Comparison of ENCODE assay signal across 25 mouse cellular contexts in the genomic region with DNA sequence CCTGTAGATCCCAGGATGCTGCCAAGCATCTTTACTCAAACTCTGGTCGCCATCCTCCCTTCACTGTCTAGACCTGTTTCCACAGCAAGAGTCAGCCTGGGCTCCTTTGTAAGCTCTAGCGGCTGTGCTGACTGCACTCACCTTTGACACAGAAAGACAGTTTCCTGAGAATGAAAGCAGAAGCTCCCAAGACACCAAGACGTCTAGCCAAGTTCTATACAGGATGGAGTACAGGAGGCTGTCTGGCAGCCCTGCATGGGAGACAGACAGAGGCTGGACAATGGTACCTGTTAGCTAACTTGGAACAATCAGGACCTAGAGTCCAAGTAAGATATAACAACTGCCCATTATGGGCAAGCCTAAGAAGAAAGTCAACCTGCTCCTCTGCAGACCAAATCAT. TPM values are rescaled to one million over a fixed set of nuclear protein-coding genes. Genes with fewer than 3 reads are reported as not detected.
A peak's percentile ranks its signal among the peaks of the same experiment; 100 is the strongest.
DNase-seq lines count a peak whose midpoint lies in the region; ATAC-seq and TF ChIP-seq lines count a peak whose summit lies in the region.
"Had no signal": no experiment of that assay in that cellular context is flagged by ENCODE, and none has a peak within 500 bp of the region (broad histone marks: within the 10 kb centered on the region; RNA-seq: fewer than 3 reads in every experiment).

No protein-coding gene starts in this region.

- peaks cover 75% of the 10 kb centered on the region for H3K27me3 ChIP-seq in hindbrain, embryonic 11.5 days (ENCODE audit: control insufficient read depth, insufficient read depth, low read length)
- peaks cover 61% of the 10 kb centered on the region for H3K27me3 ChIP-seq in hindbrain, postnatal 0 days (ENCODE audit: insufficient read depth, low read length)
- peaks cover 72% of the 10 kb centered on the region for H3K27me3 ChIP-seq in midbrain, embryonic 11.5 days (ENCODE audit: control insufficient read depth, insufficient read depth, low read length)
- peaks cover 98% of the 10 kb centered on the region for H3K27me3 ChIP-seq in midbrain, embryonic 10.5 days (ENCODE audit: low read depth, poor library complexity, severe bottlenecking)
- H3K27me3 ChIP-seq in embryonic facial prominence, embryonic 12.5 days: peaks cover 63% of the 10 kb centered on the region

- H3K4me1 ChIP-seq in hindbrain, embryonic 11.5 days (replicated peaks; ENCODE audit: control insufficient read depth, insufficient read depth, low read length): no peaks in the 10 kb centered on the region
- H3K4me1 ChIP-seq in hindbrain, postnatal 0 days (ENCODE audit: insufficient read depth, low read length): no peaks in the 10 kb centered on the region
- peaks cover 19% of the 10 kb centered on the region for H3K4me1 ChIP-seq in midbrain, embryonic 11.5 days (ENCODE audit: control insufficient read depth, insufficient read depth, low read length)
- H3K4me1 ChIP-seq in midbrain, embryonic 10.5 days: peaks cover 39% of the 10 kb centered on the region
- peaks cover 13% of the 10 kb centered on the region; the same call in 1 of the 2 replicates for H3K4me1 ChIP-seq in embryonic facial prominence, embryonic 12.5 days

- no peak overlapping the region for H3K27ac ChIP-seq in hindbrain, embryonic 11.5 days (ENCODE audit: low read depth, low read length)
- H3K27ac ChIP-seq in hindbrain, postnatal 0 days: no peak overlapping the region
- no peak overlapping the region for H3K27ac ChIP-seq in midbrain, embryonic 11.5 days (ENCODE audit: low read depth, low read length)
- no peak overlapping the region for H3K27ac ChIP-seq in midbrain, embryonic 10.5 days (replicated peaks)
- H3K27ac ChIP-seq in embryonic facial prominence, embryonic 12.5 days: no peak overlapping the region
- H3K27ac ChIP-seq: forebrain, embryonic 13.5 days; forebrain, embryonic 15.5 days had no signal

- H3K4me3 ChIP-seq in hindbrain, embryonic 11.5 days (ENCODE audit: low read depth, low read length): no peak overlapping the region
- H3K4me3 ChIP-seq in hindbrain, postnatal 0 days (ENCODE audit: low read length): no peak overlapping the region
- H3K4me3 ChIP-seq in midbrain, embryonic 11.5 days (ENCODE audit: low read depth, low read length): no peak overlapping the region
- H3K4me3 ChIP-seq in midbrain, embryonic 10.5 days: no peak overlapping the region
- no peak overlapping the region for H3K4me3 ChIP-seq in embryonic facial prominence, embryonic 12.5 days
- H3K4me3 ChIP-seq: forebrain, embryonic 13.5 days; forebrain, embryonic 15.5 days had no signal

- H3K9ac ChIP-seq in hindbrain, embryonic 11.5 days (ENCODE audit: low read depth, low read length): no peak overlapping the region
- H3K9ac ChIP-seq in hindbrain, postnatal 0 days (replicated peaks; ENCODE audit: low read length): no peak overlapping the region
- H3K9ac ChIP-seq in midbrain, embryonic 11.5 days (ENCODE audit: low read length): no peak overlapping the region
- no peak overlapping the region for H3K9ac ChIP-seq in embryonic facial prominence, embryonic 12.5 days
- H3K9ac ChIP-seq: forebrain, embryonic 13.5 days; forebrain, embryonic 15.5 days; forebrain, postnatal 0 days had no signal

- no peak overlapping the region for H3K4me2 ChIP-seq in hindbrain, embryonic 11.5 days (replicated peaks; ENCODE audit: low read depth, low read length)
- no peak overlapping the region for H3K4me2 ChIP-seq in hindbrain, postnatal 0 days (ENCODE audit: low read depth, low read length)
- H3K4me2 ChIP-seq in midbrain, embryonic 11.5 days: no peak overlapping the region
- 0 out of 2 replicates have a peak overlapping the region, but pooled peaks have one; percentile 74 for H3K4me2 ChIP-seq in embryonic facial prominence, embryonic 12.5 days (replicated peaks)
- H3K4me2 ChIP-seq: forebrain, embryonic 13.5 days; forebrain, embryonic 15.5 days had no signal

- H3K36me3 ChIP-seq in hindbrain, embryonic 11.5 days (ENCODE audit: control insufficient read depth, insufficient read depth, low read length): no peaks in the 10 kb centered on the region
- no peaks in the 10 kb centered on the region for H3K36me3 ChIP-seq in hindbrain, postnatal 0 days (ENCODE audit: insufficient read depth, low read length)
- no peaks in the 10 kb centered on the region for H3K36me3 ChIP-seq in midbrain, embryonic 11.5 days (ENCODE audit: control insufficient read depth, insufficient read depth, low read length)
- no peaks in the 10 kb centered on the region for H3K36me3 ChIP-seq in midbrain, embryonic 10.5 days
- H3K36me3 ChIP-seq in embryonic facial prominence, embryonic 12.5 days: 0 out of 2 replicates have a peak, but pooled peaks cover 3% of the 10 kb centered on the region
- H3K36me3 ChIP-seq: forebrain, embryonic 15.5 days had no signal

- ATAC-seq in hindbrain, embryonic 11.5 days (ENCODE audit: low FRiP score): no peak
- ATAC-seq in hindbrain, postnatal 0 days: no peak
- no peak for ATAC-seq in midbrain, embryonic 11.5 days (ENCODE audit: low FRiP score)
- ATAC-seq in embryonic facial prominence, embryonic 12.5 days (ENCODE audit: insufficient number of reproducible peaks, insufficient read depth, low FRiP score, low TSS enrichment): no peak
- ATAC-seq: forebrain, postnatal 0 days had no signal

- peak; percentile 31 for DNase-seq in hindbrain, embryonic 11.5 days (ENCODE audit: low spot score)
- no peak for DNase-seq in hindbrain, postnatal 0 days (ENCODE audit: low spot score)
- DNase-seq in midbrain, embryonic 11.5 days (ENCODE audit: low spot score, missing footprints): peak; percentile 88
- no peak for DNase-seq in midbrain, embryonic 10.5 days (ENCODE audit: low spot score)
- peak; percentile 1 for DNase-seq in retina, embryonic 14.5 days (ENCODE audit: low spot score)
- no peak for DNase-seq in retina, postnatal 1 day
- no peak for DNase-seq in layer of hippocampus, adult 8-10 months (ENCODE audit: low spot score in 2 of 2)
- DNase-seq: adrenal gland, adult 2 months; adrenal gland, postnatal 10 days; adrenal gland, postnatal 25 days; cerebellum, adult 11-12 months; cerebellum, adult 2 months; cerebellum, adult 9-10 months; cerebellum, postnatal 10 days; cerebellum, postnatal 25 days; forebrain, postnatal 0 days had no signal

- 8% methylated on average over 3 of the region's 3 CpGs for WGBS in hindbrain, embryonic 11.5 days
- WGBS in hindbrain, postnatal 0 days: 8% methylated on average over 3 of the region's 3 CpGs
- WGBS in midbrain, embryonic 11.5 days: 4% methylated on average over 3 of the region's 3 CpGs
- WGBS in midbrain, embryonic 10.5 days: 6% methylated on average over 3 of the region's 3 CpGs
- whole genome bisulfite sequencing in embryonic facial prominence, embryonic 12.5 days: 23% methylated on average over 3 of the region's 3 CpGs

- no peak for TF ChIP-seq CTCF in hindbrain, postnatal 0 days (IDR thresholded peaks at IDR 0.05; ENCODE audit: low read depth)

- H3K9me3 ChIP-seq in hindbrain, embryonic 11.5 days (ENCODE audit: control insufficient read depth, low read length): no peaks in the 10 kb centered on the region
- no peaks in the 10 kb centered on the region for H3K9me3 ChIP-seq in hindbrain, postnatal 0 days (ENCODE audit: low read length)
- no peaks in the 10 kb centered on the region for H3K9me3 ChIP-seq in midbrain, embryonic 11.5 days (ENCODE audit: control insufficient read depth, low read length)
- H3K9me3 ChIP-seq in midbrain, embryonic 10.5 days (replicated peaks): no peaks in the 10 kb centered on the region
- no peaks in the 10 kb centered on the region for H3K9me3 ChIP-seq in embryonic facial prominence, embryonic 12.5 days
- H3K9me3 ChIP-seq: forebrain, embryonic 13.5 days; forebrain, embryonic 15.5 days had no signal

RNA-seq across cellular contexts. Expression of a gene that starts 8.8 kb away (rescaled TPM):
- polyA plus RNA-seq in hindbrain, embryonic 11.5 days (2014; fragmentation: Nextera tagmentation; extraction: Ambion mirVana): 0.74 and 0.93 TPM in 2 replicates
- 0.90 and 1.8 TPM in 2 replicates for total RNA-seq in hindbrain, postnatal 0 days (2014; rRNA removed)
- polyA plus RNA-seq in hindbrain, postnatal 0 days (2015; fragmentation: Nextera tagmentation; extraction: Ambion mirVana): 0.16 and 0.30 TPM in 2 replicates
- 2.0 and 2.4 TPM in 2 replicates for polyA plus RNA-seq in midbrain, embryonic 11.5 days (2014; fragmentation: Nextera tagmentation; extraction: Ambion mirVana)
- polyA plus RNA-seq in midbrain, embryonic 10.5 days (2016; fragmentation: Nextera tagmentation; extraction: Ambion mirVana): 2.1 and 3.3 TPM in 2 replicates
- 6.2 and 7.7 TPM in 2 replicates for polyA plus RNA-seq in embryonic facial prominence, embryonic 12.5 days (2016; fragmentation: Nextera tagmentation; extraction: Ambion mirVana)
- total RNA-seq in layer of hippocampus, adult 8-10 months (2022): under 1 TPM; 0.35 to 0.52 (median 0.39) TPM

RNA-seq across cellular contexts. Expression of a gene that starts 25.9 kb away (rescaled TPM):
- polyA plus RNA-seq in hindbrain, embryonic 11.5 days (2014; fragmentation: Nextera tagmentation; extraction: Ambion mirVana): not detected in 2 replicates
- not detected in 2 replicates for total RNA-seq in hindbrain, postnatal 0 days (2014; rRNA removed)
- polyA plus RNA-seq in hindbrain, postnatal 0 days (2015; fragmentation: Nextera tagmentation; extraction: Ambion mirVana): not detected in 2 replicates
- 0.44 and 1.1 TPM in 2 replicates for polyA plus RNA-seq in midbrain, embryonic 11.5 days (2014; fragmentation: Nextera tagmentation; extraction: Ambion mirVana)
- polyA plus RNA-seq in midbrain, embryonic 10.5 days (2016; fragmentation: Nextera tagmentation; extraction: Ambion mirVana): 6.7 and 14.7 TPM in 2 replicates
- polyA plus RNA-seq in embryonic facial prominence, embryonic 12.5 days (2016; fragmentation: Nextera tagmentation; extraction: Ambion mirVana): 0.27 and 1.5 TPM in 2 replicates
- not detected for total RNA-seq in layer of hippocampus, adult 8-10 months (2022)
- total RNA-seq: adrenal gland, adult 2 months; adrenal gland, postnatal 10 days; adrenal gland, postnatal 25 days; adrenal gland, postnatal 4 days; ES-E14; forebrain, postnatal 0 days; MEL had no signal
- polyA plus RNA-seq: C2C12; cerebellum, adult 2 months; cortical plate, adult 2 months; embryonic facial prominence, embryonic 14.5 days; forebrain, embryonic 13.5 days; forebrain, embryonic 15.5 days; forebrain, postnatal 0 days had no signal

Comparison
In these comparisons a context has a peak if more than half of its experiments do, and no peak if none do; other contexts are left out.
1. DNase-seq: peak in hindbrain, embryonic 11.5 days (single experiment), midbrain, embryonic 11.5 days (single experiment) and retina, embryonic 14.5 days (single experiment); none in hindbrain, postnatal 0 days (single experiment), midbrain, embryonic 10.5 days (single experiment), retina, postnatal 1 day (single experiment) and layer of hippocampus, adult 8-10 months (0 of 2).